Mouse (Mus musculus): ENCODE data around the gene Frmd6.

Gene Frmd6

GRCm38 (mm10) chr12:70807975-70808374 is 17.3 kb upstream of the Frmd6 start:
- DNase-seq (ENCODE audit: low spot score), result no peak

- no peak for DNase-seq (ENCODE audit: low spot score)
These were observed 15.4 kb upstream of the Frmd6 start for GRCm38 (mm10) chr12:70809957-70810356.

- DNase-seq (ENCODE audit: low spot score), result no peak
These were observed 13.5 kb upstream of the Frmd6 start for GRCm38 (mm10) chr12:70811772-70812171.

GRCm38 (mm10) chr12:70812176-70812575 is 13.1 kb upstream of the Frmd6 start:
- DNase-seq (ENCODE audit: low spot score), result peak; percentile 37

- no peak for DNase-seq (ENCODE audit: low spot score)
These were observed 12.4 kb upstream of the Frmd6 start for GRCm38 (mm10) chr12:70812822-70813465.

- no peak for DNase-seq (ENCODE audit: low spot score)
These were observed 8.6 kb upstream of the Frmd6 start for GRCm38 (mm10) chr12:70816731-70817130.

GRCm38 (mm10) chr12:70824017-70824416 is 1.3 kb upstream of the Frmd6 start:
- DNase-seq (ENCODE audit: low spot score), result no peak

GRCm38 (mm10) chr12:70825651-70826317 is 470 bp downstream of the Frmd6 start:
- no peak for DNase-seq (ENCODE audit: low spot score)

GRCm38 (mm10) chr12:70826318-70827072 is 1.2 kb downstream of the Frmd6 start:
- DNase-seq (ENCODE audit: low spot score), result no peak

GRCm38 (mm10) chr12:70827187-70827900 is 2.0 kb downstream of the Frmd6 start:
- DNase-seq (ENCODE audit: low spot score), result no peak

- DNase-seq (ENCODE audit: low spot score), result no peak
These were observed 2.6 kb downstream of the Frmd6 start for GRCm38 (mm10) chr12:70827901-70828271.

GRCm38 (mm10) chr12:70830982-70831566 is 5.8 kb downstream of the Frmd6 start:
- no peak for DNase-seq (ENCODE audit: low spot score)

- no peak for DNase-seq (ENCODE audit: low spot score)
These were observed 7.1 kb downstream of the Frmd6 start for GRCm38 (mm10) chr12:70832216-70832998.

- no peak for DNase-seq (ENCODE audit: low spot score)
These were observed 7.7 kb downstream of the Frmd6 start for GRCm38 (mm10) chr12:70833050-70833449.

GRCm38 (mm10) chr12:70834043-70834442 is 8.7 kb downstream of the Frmd6 start:
- DNase-seq (ENCODE audit: low spot score), result no peak

- no peak for DNase-seq (ENCODE audit: low spot score)
These were observed 9.7 kb downstream of the Frmd6 start for GRCm38 (mm10) chr12:70835004-70835403.

GRCm38 (mm10) chr12:70837792-70838321 is 12.5 kb downstream of the Frmd6 start:
- no peak for DNase-seq (ENCODE audit: low spot score)

GRCm38 (mm10) chr12:70845371-70845770 is 20.1 kb downstream of the Frmd6 start:
- DNase-seq (ENCODE audit: low spot score), result no peak

- no peak for DNase-seq (ENCODE audit: low spot score)
These were observed 23.7 kb downstream of the Frmd6 start for GRCm38 (mm10) chr12:70849024-70849423.

- DNase-seq (ENCODE audit: low spot score), result no peak
These were observed 24.4 kb downstream of the Frmd6 start for GRCm38 (mm10) chr12:70849517-70850291.
